Mouse (Mus musculus) adrenal gland, postnatal 4 days (tissue): ENCODE measurements around the gene Rgl2. TPM values are rescaled to one million over a fixed set of nuclear protein-coding genes. Genes with fewer than 3 reads are reported as not detected.

ENCODE experiments used
- DNase-seq, 2 experiments: peaks; one replicate each; pipeline ENCODE4 v3.0.0; 2021 to 2022; ENCODE audit warnings: low spot score in 2 of 2, mixed read lengths in 2 of 2
- total RNA-seq, 2 experiments: library from RNA; stranded (reverse); gene quantifications; 2 replicates each; pipeline ENCODE4 v1.2.3; 2021

Rgl2 gene
- total RNA-seq, 2 experiments from 2014 or later = 87.9 to 94.5 TPM

DNA sequence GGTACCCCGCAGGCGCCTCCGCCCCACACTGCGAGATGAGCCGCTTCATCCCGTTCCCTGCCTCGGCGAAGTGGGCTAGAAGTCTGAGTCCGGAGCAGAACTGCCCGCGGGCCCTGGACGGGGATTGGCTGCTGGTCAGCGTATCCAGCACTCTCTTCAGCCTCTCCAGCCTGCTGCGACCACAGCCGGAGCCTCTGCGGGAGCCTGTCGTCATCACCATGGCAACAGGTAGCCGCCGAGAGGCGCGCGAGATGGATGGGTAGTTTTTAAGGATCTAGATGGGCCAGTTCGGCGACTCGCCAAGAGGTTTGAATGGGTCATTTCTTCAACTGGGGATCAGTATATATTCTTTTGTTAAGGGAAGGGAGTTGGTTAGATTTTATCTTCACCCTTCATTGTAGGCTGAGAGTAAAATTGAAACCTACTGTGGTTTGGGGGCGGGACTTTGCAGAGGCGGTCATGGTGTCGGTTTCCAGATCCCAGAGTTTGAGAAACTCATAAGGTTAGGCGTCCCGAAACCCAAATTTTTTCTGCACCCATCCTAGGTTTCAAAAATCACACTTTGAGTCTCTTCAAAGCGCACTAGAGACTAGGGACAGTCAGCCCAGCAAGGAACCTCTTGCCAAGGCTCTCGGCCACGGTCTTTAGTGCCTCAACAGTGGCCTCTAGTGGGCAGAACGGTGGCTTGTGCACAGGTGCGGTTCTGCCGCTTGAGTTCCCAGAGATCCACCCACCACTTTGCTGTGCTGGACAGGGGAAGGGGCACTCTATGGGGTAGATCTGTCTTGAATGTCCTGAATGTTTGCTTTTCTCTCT is 8.9 kb upstream of the Rgl2 start:
- DNase-seq = peak in 1 of 2 experiments; percentile 64

GRCm38 (mm10) chr17:33921361-33921760 is 8.0 kb upstream of the Rgl2 start:
- DNase-seq = no peak

GRCm38 (mm10) chr17:33924577-33925283 is 4.6 kb upstream of the Rgl2 start:
- no peak for DNase-seq

DNA sequence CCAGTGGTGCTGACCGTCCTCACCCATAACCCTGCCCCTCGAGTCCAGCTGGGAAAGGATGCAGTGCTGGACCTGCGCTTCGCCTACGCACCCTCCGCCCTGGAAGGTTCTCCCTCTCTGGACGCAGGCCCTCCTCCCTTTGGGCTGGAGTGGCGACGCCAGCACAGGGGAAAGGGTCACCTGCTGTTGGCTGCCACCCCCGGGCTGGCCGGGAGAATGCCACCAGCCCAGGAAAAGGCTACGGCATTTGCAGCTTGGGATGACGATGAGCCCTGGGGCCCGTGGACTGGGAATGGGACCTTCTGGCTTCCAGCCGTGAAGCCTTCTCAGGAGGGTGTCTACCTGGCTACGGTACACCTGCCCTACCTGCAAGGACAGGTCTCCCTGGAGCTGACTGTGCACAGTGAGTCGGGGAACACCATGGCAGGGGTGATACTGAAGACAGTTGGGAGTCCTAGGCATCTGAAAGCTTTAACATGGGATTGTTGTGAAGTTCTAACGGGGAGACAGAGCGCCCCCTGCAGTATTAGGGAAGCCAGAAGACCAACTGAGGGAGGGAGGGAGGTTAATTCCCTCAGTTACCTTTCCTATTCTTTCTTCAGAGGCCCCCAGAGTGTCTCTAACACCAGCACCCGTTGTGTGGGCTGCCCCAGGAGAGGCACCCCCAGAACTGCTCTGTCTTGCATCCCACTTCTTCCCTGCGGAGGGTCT is 3.8 kb upstream of the Rgl2 start:
- no peak for DNase-seq

- DNase-seq = no peak
These were observed 3.0 kb upstream of the Rgl2 start for GRCm38 (mm10) chr17:33926207-33926932.

GRCm38 (mm10) chr17:33928251-33928947 is 944 bp upstream of the Rgl2 start:
- DNase-seq = no peak

GRCm38 (mm10) chr17:33930280-33931158 is 1.2 kb downstream of the Rgl2 start:
- DNase-seq = no peak

DNA sequence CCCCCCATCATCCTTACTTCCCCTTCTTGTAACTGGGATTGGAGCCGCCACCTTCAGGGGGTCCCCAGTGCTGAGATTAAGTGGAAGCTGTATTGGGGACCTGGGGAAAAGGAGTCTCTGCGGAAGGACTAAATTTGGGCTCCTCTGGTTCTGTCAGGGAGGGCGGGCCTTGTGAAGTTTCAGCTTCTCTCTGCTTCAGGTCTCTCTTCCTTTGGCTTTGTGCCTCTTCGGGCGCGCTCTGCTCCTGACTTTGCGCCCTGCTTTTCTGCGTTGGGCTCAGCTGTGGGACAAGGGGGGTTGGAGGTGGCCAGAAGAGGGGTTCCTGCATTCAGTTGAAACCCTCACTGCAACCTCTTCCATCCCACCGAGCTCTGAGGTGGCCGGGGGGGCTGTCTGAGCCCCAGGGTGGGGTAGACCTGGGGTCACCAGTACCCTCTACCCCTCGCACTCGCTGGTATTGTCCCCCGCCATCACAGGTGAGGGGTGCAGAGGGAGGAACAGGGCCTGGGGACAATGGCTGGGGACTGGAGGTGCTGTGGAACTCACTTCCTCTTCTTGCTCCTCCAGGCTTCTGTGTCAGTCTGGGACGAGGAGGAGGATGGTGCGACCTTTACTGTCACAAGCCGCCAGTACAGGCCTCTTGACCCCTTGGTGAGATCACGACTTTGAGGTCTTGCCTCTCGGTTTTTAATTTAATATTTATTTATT is 2.0 kb downstream of the Rgl2 start:
- no peak for DNase-seq

DNA sequence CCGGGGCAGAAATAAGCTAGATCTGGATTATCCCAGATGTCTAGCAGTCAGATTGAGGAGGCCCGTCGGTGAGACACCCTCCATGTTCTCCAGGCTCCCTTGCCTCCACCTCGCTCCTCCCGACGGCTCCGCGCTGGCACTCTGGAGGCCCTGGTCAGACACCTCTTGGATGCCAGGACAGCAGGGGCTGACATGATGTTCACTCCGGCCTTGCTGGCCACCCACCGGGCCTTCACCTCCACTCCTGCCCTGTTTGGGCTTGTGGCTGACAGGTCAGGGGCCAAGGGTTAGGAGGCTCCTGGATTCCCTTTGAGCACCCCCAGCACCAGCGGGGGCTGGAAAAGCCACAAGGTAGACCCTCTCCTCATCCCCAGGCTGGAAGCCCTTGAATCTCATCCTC is 2.6 kb downstream of the Rgl2 start:
- no peak for DNase-seq

GRCm38 (mm10) chr17:33932448-33932847 is 3.1 kb downstream of the Rgl2 start:
- DNase-seq = no peak

- DNase-seq = no peak
These were observed 3.6 kb downstream of the Rgl2 start for GRCm38 (mm10) chr17:33932970-33933369.

- no peak for DNase-seq
These were observed 6.2 kb downstream of the Rgl2 start for GRCm38 (mm10) chr17:33935422-33936055.

DNA sequence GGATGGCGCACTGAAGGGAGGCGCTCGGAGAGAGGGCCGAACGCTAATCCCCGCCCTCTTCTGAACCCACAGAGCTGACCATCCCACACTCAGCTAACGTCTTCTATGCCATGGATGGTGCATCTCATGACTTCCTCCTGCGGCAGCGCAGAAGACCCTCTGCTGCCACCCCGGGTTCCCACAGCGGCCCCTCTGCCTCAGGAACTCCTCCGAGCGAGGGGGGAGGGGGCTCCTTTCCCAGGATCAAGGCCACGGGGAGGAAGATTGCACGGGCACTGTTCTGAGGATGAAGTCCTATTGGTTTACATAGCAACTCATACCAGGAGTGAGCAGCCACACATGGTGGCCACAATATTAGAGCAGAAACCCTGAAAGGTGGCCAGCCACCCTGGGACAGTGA is 7.7 kb downstream of the Rgl2 start:
- DNase-seq = no peak

DNA sequence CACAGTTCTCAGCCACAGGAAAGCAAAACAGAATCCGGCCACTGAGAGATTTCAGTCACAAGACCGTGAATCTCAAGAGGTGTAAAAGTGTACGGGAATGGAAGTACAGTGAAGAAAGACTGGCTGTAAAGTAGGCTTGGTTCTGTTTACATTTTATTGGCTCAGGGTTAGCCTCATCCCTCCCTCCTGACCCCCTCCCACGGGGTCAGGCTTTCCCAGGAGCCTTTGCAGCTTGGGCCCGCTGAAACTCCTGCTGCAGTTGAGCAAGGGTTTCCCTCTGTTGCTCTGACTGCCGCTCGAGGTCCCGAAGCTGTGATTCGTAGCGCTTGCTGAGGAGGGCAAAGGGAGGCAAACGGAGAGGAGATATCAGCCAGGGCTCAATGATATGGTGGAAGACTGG is 9.4 kb downstream of the Rgl2 start:
- no peak for DNase-seq

GRCm38 (mm10) chr17:33940206-33940805 is 11.0 kb downstream of the Rgl2 start, which contains the start of the genes Pfdn6 and Wdr46:
TSS of gene Pfdn6 (minus strand) at chr17:33940343.
TSS of gene Wdr46 (plus strand) at chr17:33940660.
- DNase-seq = peak; percentile 62 to 69

GRCm38 (mm10) chr17:33940981-33941380 is 11.6 kb downstream of the Rgl2 start:
- DNase-seq = no peak

- no peak for DNase-seq
These were observed 12.0 kb downstream of the Rgl2 start for GRCm38 (mm10) chr17:33941381-33941780.

DNA sequence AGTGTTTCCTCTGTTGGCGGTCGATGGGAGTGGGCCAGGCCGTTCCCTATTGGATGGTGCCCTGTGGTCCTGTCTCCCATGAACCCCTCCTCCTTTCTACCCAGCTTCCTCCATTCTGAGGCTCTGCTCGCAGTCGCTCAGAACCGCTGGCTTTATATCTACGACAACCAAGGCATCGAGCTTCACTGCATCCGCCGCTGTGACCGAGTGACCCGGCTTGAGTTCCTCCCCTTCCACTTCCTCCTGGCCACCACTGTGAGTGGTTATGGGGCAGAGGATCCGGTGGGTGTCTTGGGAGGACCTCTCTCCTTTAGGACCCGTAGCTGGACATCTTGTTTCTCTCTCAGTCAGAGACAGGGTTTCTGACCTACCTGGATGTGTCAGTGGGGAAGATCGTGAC is 14.1 kb downstream of the Rgl2 start:
- no peak for DNase-seq
